Mouse (Mus musculus) kidney, adult 2 months (tissue): ENCODE measurements around the gene Prkd2.

Source experiments
- CTCF ChIP-seq: fragments of 200-500 bp; conservative IDR thresholded peaks from 2 replicates; pipeline ENCODE4 v1.5.1; 2011; ENCODE audit warnings: low read depth, mild to moderate bottlenecking, control low read depth, low read length, moderate library complexity, mixed read lengths; ENCODE audit not compliant: insufficient read depth, insufficient read length
- POLR2A ChIP-seq: fragments of 200-500 bp; IDR thresholded peaks from one replicate; pipeline ENCODE4 v1.6.1; 2011; ENCODE audit warnings: low read depth, low read length, control low read depth

- TF ChIP-seq POLR2A = no peak
- peak; percentile 59 for TF ChIP-seq CTCF
These were observed 5.9 kb downstream of the Prkd2 start for GRCm38 (mm10) chr7:16848579-16848978.
